Mouse (Mus musculus) brain, embryonic 14.5 days (tissue): Measurements from ENCODE around the gene C1qtnf1.

Source experiments
- CTCF ChIP-seq: fragments of 200-500 bp; IDR thresholded peaks from 2 replicates; pipeline ENCODE4 v1.5.1; 2012; ENCODE audit warnings: inconsistent platforms, mild to moderate bottlenecking, moderate library complexity, borderline replicate concordance; ENCODE audit not compliant: insufficient read depth, insufficient read length; ENCODE audit errors: extremely low read depth
- POLR2A ChIP-seq: fragments of 200-500 bp; IDR thresholded peaks from 2 replicates; pipeline ENCODE4 v1.6.1; 2012; ENCODE audit warnings: mild to moderate bottlenecking, inconsistent platforms, borderline replicate concordance; ENCODE audit not compliant: poor library complexity, insufficient read depth, insufficient read length, severe bottlenecking; ENCODE audit errors: extremely low read depth

DNA sequence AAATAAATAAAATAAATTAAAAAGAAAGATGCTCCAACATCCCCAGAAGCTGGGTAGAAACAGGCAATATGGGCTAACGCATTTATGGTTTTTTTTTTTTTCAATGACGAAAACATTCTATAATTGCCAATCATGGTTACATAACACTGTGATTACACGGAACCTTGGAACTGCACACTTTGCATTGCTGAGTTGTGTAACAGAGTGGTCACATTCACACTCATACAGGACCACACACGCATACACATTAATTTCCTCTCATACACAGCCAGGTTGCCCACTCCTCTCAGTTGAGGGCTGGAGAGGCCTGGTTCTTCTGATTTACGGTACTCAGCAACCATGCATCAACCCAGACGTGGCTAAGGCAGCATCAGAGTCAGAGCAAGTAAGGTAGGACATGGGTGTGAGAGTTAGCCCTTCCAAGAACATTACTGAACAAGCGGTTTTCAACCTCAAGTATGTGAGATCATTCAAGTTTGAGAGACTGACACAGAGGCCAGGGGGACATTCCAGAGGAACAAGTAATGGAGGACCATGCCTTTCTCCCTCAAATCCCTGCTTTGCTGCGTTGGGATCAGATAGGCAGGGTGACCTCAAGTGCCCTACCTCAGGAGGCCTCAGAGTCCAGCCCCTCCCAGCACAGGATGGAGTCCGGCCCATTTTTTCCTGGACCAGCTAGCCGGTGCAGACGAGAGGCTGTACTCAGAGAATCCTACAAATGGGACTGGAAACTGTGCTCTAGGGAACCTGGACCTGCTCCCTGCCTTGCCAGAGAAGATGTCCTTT lies 26.1 kb downstream of the C1qtnf1 start:
- TF ChIP-seq CTCF = no peak
- no peak for TF ChIP-seq POLR2A
